Mouse (Mus musculus): ENCODE results near the gene Rapgef5.

Gene Rapgef5

GRCm38 (mm10) chr12:117516179-117516578 is at the start of gene Rapgef5:
Gene Rapgef5, plus strand, starts transcription at chr12:117516479.
- no peak for DNase-seq (ENCODE audit: low read depth in 1 of 2, low spot score in 2 of 2)

- no peak for DNase-seq (ENCODE audit: low read depth in 1 of 2, low spot score in 2 of 2)
Observed at GRCm38 (mm10) chr12:117468329-117468728, 48.0 kb upstream of the Rapgef5 start.

DNA sequence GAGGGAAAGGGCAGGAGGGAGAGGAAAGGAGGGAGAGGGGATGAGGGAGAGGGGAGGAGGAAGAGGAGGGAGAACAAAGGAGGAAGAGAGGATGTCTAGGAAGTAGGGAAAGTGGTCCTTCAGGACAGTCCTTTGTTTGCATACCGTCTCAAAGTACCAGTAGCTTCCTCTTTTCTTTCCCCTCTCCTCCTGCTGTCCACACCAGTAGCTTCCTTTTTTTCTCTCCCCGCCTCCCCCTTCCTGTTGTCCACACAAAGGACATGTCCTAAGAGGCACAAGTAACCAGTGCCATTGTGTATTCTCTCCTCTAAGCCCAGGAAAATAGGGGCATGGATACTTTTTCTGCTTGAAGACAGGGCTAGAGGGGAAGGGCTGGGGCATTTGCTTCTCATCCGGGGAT is 37.3 kb upstream of the Rapgef5 start:
- DNase-seq (ENCODE audit: low read depth in 1 of 2, low spot score in 2 of 2): peak in 1 of 2 experiments; percentile 12

GRCm38 (mm10) chr12:117479680-117480079 is 36.6 kb upstream of the Rapgef5 start:
- no peak for DNase-seq (ENCODE audit: low read depth in 1 of 2, low spot score in 2 of 2)

GRCm38 (mm10) chr12:117480958-117481357 is 35.3 kb upstream of the Rapgef5 start:
- no peak for DNase-seq (ENCODE audit: low read depth in 1 of 2, low spot score in 2 of 2)

DNA sequence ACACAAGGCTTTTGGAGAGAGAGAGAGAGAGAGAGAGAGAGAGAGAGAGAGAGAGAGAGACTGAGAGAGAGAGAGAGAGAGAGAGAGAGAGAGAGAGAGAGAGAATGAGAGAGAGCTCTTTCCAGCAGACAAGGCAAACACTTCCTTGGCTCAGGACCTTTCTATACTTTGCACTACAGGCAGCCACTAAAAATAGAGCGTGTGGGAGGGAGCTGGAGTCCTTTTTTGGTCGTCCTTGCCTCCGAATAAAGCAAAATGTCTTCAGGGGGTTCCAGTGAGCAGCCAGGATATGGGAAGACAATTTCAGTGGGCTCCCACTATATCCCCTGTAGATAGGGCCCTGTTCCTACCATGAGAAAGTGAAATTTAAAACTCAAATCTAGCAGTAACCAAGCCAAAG is 33.6 kb upstream of the Rapgef5 start:
- DNase-seq (ENCODE audit: low read depth in 1 of 2, low spot score in 2 of 2): no peak

DNA sequence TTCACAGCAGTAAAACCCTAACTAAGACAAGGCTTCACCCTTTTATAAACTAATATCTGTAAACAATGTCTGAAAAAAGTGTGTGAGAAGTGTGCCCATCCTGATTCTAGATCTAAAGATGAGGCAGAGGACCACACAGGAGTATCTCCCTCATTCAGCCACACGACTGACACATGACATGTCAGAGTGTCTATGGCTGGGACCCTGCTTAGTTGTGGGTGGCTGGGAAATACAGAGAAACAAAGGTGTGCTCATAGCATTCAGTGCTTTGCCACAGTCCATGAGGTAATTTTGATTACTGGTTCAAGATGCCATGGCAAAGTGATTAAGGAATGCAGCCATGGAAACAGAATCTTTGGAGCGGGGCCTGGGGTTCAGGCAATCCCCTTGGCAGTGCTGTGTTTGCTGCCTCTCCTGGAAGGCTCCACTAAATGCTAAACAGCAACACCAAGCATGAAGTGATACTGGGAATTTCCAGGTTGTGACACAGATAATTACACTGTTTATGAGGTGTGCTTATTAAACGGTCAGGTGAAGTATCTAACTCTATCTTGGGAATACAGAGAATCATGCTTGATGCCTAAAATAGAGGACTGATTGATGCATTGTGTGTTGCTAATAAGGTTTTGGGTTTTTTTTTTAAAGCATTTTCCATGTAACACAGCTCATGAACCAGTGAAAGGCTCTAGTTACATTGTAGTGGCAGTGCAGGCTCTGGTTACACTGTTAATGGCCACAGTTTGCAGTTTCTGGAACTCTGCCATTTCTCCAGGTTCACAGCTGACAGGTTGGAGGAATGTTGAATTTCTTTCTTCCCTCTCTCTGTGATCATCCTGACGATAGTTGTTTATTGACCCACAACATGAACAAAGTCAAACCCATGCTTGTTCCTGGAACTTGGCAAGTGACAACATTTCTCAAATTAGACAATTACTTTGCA is 29.9 kb upstream of the Rapgef5 start:
- DNase-seq (ENCODE audit: low read depth in 1 of 2, low spot score in 2 of 2): no peak

- no peak for DNase-seq (ENCODE audit: low read depth in 1 of 2, low spot score in 2 of 2)
Observed at GRCm38 (mm10) chr12:117496501-117497176, 19.6 kb upstream of the Rapgef5 start.

DNA sequence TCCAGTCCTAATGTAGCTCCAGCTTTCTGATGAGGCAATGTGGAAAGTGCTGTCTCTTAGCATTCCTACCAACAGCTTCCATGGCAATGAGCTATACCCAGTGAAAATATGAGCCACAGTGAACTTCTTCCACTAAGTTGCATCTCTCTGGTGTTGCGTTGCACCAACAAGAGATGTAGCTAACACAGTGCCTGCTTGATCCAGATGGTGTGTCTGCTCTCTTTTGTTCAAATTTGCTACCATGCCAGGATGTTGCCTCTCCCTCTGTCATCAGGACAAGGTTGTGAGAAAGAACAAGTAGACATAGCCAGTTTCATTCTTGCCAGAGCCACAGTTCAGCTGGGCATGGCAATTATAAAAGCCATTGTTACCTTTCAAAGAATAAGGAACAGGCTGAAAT is 18.9 kb upstream of the Rapgef5 start:
- DNase-seq (ENCODE audit: low read depth in 1 of 2, low spot score in 2 of 2): no peak

DNA sequence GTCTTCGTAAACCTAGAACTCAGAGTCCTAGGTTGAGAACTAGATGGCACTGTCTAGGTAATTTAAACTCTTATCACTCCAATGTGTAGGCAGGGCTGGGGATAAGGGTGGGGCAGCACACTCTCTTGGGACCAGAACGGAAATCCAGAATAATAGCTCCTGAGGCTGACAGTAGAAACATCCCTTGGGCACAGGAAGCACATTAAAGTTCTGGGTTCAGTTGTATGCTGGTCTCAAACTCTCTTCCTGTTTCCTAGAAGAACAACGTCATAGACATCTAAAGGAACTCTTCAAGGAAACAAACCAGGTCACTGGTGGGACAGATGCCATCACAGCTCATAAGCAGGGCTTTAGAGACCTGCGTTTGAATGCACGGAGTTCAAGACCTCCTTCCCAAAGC is 17.0 kb upstream of the Rapgef5 start:
- no peak for DNase-seq (ENCODE audit: low read depth in 1 of 2, low spot score in 2 of 2)

DNA sequence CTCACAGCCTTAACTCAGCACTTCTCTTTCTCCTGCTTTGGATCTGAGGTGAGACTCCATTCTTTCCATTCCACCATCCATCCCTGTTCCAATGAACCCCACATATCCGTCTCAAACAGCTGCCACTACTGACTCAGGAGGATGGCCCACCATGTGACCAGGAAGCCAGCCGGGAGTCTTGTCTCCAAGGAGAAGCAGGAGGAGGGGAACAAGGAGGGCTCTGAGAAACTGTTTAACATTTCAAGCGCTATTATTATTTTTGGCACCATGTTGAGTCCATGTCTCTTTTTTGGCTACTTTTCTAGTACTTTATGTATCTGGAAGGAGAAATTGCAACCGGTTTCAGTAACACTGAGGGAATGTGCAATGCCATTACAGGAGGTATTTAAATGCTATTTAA is 15.1 kb upstream of the Rapgef5 start:
- no peak for DNase-seq (ENCODE audit: low read depth in 1 of 2, low spot score in 2 of 2)

DNA sequence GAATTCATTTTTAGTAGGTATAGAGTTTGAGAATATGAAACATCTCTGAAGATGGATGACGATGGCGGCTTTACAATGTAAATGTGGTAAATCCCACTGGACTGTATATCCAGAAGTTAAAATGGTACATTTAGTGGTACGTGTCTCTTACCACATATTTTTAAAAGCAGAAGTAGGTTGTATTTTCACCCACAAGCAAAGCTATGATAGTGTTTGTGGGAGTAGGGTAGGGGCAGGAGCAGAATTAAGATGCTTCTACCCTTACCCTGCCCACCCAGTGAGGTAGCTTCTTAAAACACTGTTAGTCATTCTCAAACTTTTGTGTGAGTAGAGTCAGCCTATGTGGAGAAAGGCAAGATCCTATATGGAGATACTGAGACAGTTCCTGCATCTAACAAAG is 13.4 kb upstream of the Rapgef5 start:
- DNase-seq (ENCODE audit: low read depth in 1 of 2, low spot score in 2 of 2): no peak

GRCm38 (mm10) chr12:117505163-117505562 is 11.1 kb upstream of the Rapgef5 start:
- no peak for DNase-seq (ENCODE audit: low read depth in 1 of 2, low spot score in 2 of 2)

DNA sequence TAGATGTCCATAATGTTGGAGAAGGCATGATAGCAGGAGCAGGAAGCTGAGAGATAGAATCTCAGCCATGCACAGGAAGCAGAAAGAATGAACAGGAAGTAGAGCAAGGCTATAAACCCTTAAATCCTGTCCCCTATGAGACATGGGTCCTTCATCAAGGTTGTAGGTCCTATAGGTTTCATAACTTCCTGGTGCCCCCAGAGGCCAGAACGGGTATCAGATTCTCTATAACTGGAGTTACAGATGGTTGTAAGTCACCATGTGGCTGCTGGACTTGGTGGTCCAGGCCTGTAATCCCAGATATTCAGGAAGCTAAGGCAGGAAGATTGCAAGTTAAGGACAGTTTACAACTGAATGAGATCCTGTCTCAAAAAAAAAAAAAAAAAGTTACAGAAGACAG is 8.5 kb upstream of the Rapgef5 start:
- no peak for DNase-seq (ENCODE audit: low read depth in 1 of 2, low spot score in 2 of 2)

DNA sequence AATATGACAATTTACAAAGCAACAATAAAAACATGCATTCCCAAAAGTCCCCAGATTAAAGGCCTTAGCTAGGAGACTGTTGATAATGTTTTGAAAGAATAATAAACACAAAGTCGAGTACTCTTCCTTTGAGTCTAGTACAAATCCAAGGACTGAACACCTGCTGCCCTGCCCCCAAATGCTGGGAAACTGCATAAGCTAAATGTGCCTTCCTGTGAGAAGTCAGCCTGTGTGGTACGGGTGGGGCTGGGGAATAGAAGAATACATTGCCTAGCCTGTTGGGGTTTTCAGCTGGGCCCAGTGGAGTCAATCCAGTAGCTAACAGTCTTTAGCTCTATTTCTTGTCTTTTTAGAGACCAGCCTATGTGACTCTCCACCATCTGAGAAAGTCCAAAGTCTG is 6.4 kb upstream of the Rapgef5 start:
- DNase-seq (ENCODE audit: low read depth in 1 of 2, low spot score in 2 of 2): no peak

DNA sequence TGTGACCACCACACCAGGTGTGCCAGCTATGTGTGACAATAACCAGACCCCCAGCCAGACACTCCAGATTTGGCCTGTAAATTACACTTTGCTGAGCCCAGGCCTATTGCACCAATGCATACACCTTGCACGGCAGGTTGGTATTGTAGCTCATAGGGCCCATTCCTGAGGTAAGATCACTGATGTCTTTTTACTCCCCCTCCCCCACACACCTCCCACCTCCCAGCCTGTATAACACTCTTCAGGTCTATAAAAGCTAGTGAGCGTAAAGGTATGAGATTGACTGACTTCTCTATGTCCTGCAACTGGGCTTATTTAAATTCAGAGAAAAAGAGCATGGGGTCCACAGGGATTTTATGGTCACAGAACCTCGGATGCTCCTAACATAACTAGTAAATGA is 3.8 kb upstream of the Rapgef5 start:
- DNase-seq (ENCODE audit: low read depth in 1 of 2, low spot score in 2 of 2): no peak

DNA sequence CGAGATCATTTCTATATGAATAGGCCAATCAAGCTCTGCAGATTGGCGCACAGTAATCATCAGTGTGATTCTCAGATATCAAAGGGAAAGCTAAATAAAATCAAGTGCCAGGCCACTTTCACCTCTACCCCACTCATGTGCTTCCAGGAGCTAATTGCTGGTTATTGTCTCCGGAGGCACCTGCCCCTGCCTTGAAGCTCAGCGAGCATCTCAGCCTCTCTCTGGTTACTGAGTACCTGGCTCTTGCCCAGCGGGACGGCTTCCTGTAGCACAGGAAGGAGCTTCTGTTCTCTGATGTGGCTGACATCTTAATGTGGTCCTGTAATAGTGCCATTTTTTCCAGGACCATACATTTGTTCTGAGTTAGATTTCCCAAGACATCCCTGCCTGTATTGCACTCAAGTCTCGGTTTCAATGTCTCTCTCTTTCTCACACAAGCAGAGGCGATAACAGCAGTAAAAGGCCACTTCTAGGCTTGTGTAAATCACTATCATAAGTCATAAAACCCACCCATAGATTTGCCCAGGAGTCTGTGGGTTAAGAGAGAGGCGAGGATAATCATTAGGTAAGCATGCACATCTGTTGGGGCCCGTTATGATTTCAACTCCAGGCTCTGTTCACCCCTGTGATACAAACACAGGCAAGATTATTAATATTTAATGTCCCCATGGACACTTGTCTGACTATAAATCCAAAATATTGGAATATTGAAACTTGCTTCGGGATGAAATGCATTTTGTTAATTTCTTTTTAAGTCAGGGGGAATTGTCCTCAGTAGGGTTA is 2.9 kb upstream of the Rapgef5 start:
- DNase-seq (ENCODE audit: low read depth in 1 of 2, low spot score in 2 of 2): no peak

- DNase-seq (ENCODE audit: low read depth in 1 of 2, low spot score in 2 of 2): no peak
Observed at GRCm38 (mm10) chr12:117517275-117517936, 1.1 kb downstream of the Rapgef5 start.

DNA sequence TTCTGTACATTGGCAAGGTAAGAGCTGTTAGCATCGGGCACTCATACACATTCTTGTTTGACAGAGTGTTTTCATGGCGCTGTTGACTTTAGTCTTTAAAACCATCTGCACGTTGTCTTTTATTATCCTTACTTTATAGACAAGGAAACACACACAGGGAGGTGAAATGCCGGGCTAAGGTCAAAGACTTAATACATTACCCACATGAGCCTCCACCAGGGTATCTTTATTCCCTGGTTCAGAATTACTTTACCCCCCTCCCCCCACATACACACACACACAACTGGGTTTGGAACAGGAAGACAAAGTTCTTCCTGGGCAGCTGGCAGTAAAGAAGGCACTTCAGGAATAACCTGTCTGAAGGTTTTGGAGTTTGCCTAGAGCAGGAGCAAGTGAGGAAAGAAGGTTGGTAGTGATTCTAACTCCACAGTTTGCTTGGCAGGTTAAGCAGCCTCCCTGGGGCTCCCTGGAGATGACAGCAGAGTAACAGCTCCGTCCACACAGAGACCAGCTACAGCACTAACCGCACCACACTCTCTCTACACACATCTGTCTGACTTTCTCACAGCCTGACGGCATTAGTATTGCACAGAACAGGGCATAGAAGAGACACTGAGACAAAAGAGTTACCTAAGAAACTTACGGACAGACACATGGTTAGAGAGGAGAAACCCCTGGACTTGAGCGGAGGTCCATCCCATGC is 8.2 kb downstream of the Rapgef5 start:
- DNase-seq (ENCODE audit: low read depth in 1 of 2, low spot score in 2 of 2): no peak

DNA sequence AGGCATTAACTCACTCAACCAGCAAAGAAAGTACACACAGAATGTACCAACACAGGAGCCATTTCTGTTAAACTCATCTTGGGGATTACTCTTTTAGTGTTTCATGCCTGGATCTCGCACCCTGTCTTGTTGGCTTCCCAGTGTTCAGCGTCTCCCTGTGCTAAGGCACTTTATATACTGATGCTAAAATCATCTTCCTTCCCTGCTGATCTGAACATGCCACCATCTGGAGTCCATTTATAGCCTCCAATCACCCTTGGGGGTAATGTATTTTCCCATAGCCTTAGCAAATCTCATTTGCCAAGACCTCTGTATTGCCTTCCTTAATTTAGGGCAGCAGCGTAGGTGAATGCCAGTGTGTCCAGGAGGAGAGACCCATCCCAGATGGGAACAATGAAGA is 11.6 kb downstream of the Rapgef5 start:
- DNase-seq (ENCODE audit: low read depth in 1 of 2, low spot score in 2 of 2): no peak
